Mouse (Mus musculus) olfactory bulb, adult 2 months (tissue): ENCODE data around the gene Krtap4-1.
"Not testable (repeated sequence)": the region's sequence is repeated elsewhere in the genome, so short reads cannot be mapped to it uniquely, and the experiment has no call there.

ENCODE experiments used
- CTCF ChIP-seq: fragments of 200-500 bp; IDR thresholded peaks from 2 replicates; pipeline ENCODE4 v1.5.1; 2012; ENCODE audit warnings: low read depth, mild to moderate bottlenecking, low read length, moderate library complexity; ENCODE audit not compliant: insufficient read depth
- POLR2A ChIP-seq: fragments of 200-500 bp; IDR thresholded peaks from 2 replicates; pipeline ENCODE4 v1.6.1; 2012; ENCODE audit warnings: mild to moderate bottlenecking, low read depth, low read length, moderate library complexity; ENCODE audit not compliant: insufficient read depth

- not testable (repeated sequence) for TF ChIP-seq POLR2A, CTCF
These were observed 17.9 kb downstream of the Krtap4-1 start, which contains the start of gene Gm11937 for GRCm38 (mm10) chr11:99610089-99610488.
